Mouse (Mus musculus) heart, embryonic 16.5 days (tissue): ENCODE results near the gene Arhgef6. TPM values are rescaled to one million over a fixed set of nuclear protein-coding genes. Genes with fewer than 3 reads are reported as not detected.
A peak's percentile ranks its signal among the peaks of the same experiment; 100 is the strongest.

Source experiments
- ATAC-seq: fragments of 200-750 bp; cut with Nextera tagmentation; replicated peaks from 2 replicates; pipeline ENCODE4 v1.8.0; 2017; ENCODE audit warnings: moderate number of reproducible peaks; ENCODE audit not compliant: insufficient read depth, low FRiP score; ENCODE audit errors: extremely low read depth
- H3K27ac ChIP-seq: fragments of 300-500 bp; sonication (generic); 2 replicates; pipeline ENCODE4 v1.5.1; 2014; ENCODE audit warnings: mild to moderate bottlenecking, low read length, control low read depth, moderate library complexity
- H3K27me3 ChIP-seq: fragments of 300-500 bp; sonication (generic); 2 replicates; pipeline ENCODE4 v1.6.1; 2014; ENCODE audit warnings: low read length, mixed read lengths; ENCODE audit not compliant: control insufficient read depth, insufficient read depth
- H3K36me3 ChIP-seq: fragments of 300-500 bp; sonication (generic); 2 replicates; pipeline ENCODE4 v1.6.1; 2014; ENCODE audit not compliant: control insufficient read depth, insufficient read depth
- H3K4me1 ChIP-seq: fragments of 300-500 bp; sonication (generic); 2 replicates; pipeline ENCODE4 v1.6.1; 2014; ENCODE audit warnings: low read length, mixed read lengths; ENCODE audit not compliant: control insufficient read depth, insufficient read depth
- H3K4me2 ChIP-seq: fragments of 300-500 bp; sonication (generic); 2 replicates; pipeline ENCODE4 v1.6.1; 2014; ENCODE audit warnings: low read depth, mild to moderate bottlenecking, control low read depth, low read length
- H3K4me3 ChIP-seq: fragments of 300-500 bp; sonication (generic); 2 replicates; pipeline ENCODE4 v1.5.1; 2014; ENCODE audit warnings: mild to moderate bottlenecking, control low read depth, low read length
- H3K9ac ChIP-seq: fragments of 300-500 bp; sonication (generic); 2 replicates; pipeline ENCODE4 v1.6.1; 2014; ENCODE audit warnings: low read length, control low read depth
- H3K9me3 ChIP-seq: fragments of 300-500 bp; sonication (generic); replicated peaks from 2 replicates; pipeline ENCODE4 v1.6.1; 2016; ENCODE audit warnings: low read length; ENCODE audit not compliant: control insufficient read depth
- WGBS: fragments of 180-500 bp; shearing (Covaris S2); extraction: QIAGEN DNeasy Blood & Tissue Kit; methylation state at CpG from one replicate; pipeline ENCODE4 v1.1.7; 2014; 5-methylcytosine and 5-hydroxymethylcytosine counted together
- polyA plus RNA-seq: library from polyadenylated mRNA; unstranded; fragments of >200 nt; fragmentation: Nextera tagmentation; extraction: Ambion mirVana; gene quantifications from 2 replicates; pipeline ENCODE4 v1.2.1, GENCODE M21; 2015

Gene Arhgef6
- polyA plus RNA-seq, 1 experiment from 2014 or later: 44.2 TPM

DNA sequence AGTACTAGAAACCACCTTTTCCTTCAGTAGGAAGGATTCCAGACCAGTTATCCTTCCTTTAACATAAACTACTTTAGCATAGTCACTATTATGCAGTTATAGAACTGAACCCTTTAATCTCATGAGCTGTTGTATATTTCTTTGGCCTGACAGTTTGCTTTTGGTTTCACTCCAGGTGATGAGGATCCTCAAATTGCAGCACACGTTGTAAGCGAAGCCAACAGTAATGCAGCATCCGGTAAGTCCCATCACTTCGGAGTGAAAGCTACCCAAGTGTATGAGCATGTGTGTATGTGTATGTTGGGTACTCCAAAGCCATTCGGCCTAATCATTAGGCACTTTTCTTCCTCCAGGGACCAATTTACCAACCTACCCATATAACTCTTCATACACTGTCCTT lies 119.0 kb downstream of the Arhgef6 start:
- H3K36me3 ChIP-seq: no peaks in the 10 kb centered on the region
- ATAC-seq: no peak
- no peaks in the 10 kb centered on the region for H3K27me3 ChIP-seq
- WGBS: 88% methylated on average over 5 of the region's 5 CpGs
- no peaks in the 10 kb centered on the region for H3K4me1 ChIP-seq
- no peaks in the 10 kb centered on the region for H3K9me3 ChIP-seq
- no peak overlapping the region for H3K4me3 ChIP-seq
- H3K9ac ChIP-seq: no peak overlapping the region
- H3K4me2 ChIP-seq: no peak overlapping the region
- no peak overlapping the region for H3K27ac ChIP-seq

DNA sequence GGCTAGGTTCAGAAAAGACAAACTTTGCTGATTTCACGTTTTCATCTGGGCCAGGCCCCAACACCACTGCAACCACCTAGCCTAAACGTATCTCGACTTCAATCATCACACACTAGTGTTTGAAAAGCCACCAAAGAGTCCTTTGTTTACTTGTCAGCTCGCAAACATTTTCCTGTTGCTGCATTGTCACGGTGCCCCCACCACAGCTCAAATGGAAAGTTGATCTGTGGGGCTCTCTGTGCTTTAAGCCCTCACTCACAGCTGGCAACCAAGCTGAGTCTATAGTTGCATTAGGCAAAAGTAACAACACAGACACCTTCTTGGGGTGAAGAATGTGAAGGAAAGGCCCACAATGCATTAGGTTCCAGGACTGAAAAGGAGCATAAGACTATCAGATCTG lies 122.3 kb downstream of the Arhgef6 start:
- no peak for ATAC-seq
- no peak overlapping the region for H3K4me2 ChIP-seq
- no peak overlapping the region for H3K4me3 ChIP-seq
- H3K27ac ChIP-seq: no peak overlapping the region
- no peak overlapping the region for H3K9ac ChIP-seq
- H3K36me3 ChIP-seq: no peaks in the 10 kb centered on the region
- 59% methylated on average over 5 of the region's 5 CpGs for WGBS
- H3K4me1 ChIP-seq: no peaks in the 10 kb centered on the region
- H3K27me3 ChIP-seq: no peaks in the 10 kb centered on the region
- no peaks in the 10 kb centered on the region for H3K9me3 ChIP-seq

DNA sequence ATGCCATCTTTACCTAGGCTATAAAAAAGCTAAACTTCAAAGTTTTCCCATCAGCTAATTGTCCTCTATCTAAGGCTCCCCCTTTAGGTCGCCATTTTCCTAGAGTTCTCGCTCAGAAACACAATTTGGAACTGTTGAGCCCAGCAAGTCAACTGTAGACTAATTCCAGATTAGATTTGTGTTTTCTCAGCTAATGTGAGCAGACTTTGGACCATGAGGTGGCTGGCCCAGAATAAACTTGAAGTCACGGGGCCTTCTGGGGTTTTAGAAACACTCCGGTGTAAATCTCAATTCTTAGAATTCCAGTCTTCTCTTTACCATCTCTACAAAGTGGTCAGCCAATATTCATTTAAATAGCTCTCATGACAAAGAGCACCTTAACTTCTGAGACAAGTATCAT lies 123.0 kb downstream of the Arhgef6 start:
- H3K4me3 ChIP-seq: no peak overlapping the region

DNA sequence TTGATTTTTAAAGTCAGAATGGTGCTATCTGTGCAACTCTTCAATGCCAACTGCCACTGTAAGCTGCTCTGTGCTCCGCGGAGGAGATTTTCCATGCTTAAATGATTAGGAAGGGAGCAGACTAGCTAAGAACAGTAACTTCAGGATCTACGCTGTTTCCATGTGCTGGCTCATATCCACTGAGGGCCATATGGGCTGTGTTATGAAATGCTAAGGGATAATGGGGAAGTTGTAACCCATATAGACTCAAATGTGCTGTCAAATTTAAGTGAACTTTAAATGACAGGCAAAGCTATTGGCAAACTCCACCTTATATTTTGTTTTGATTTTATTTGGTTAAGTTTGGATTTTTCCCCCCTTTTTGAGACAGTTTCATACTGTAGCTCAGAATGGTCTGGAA lies 125.7 kb downstream of the Arhgef6 start:
- Histone ChIP-seq H3K9ac (no peak overlapping the region), H3K27ac (no peak overlapping the region), H3K4me3 (no peak overlapping the region), H3K9me3 (no peaks in the 10 kb centered on the region), H3K27me3 (no peaks in the 10 kb centered on the region), H3K4me2 (no peak overlapping the region), H3K36me3 (no peaks in the 10 kb centered on the region), H3K4me1 (no peaks in the 10 kb centered on the region)
- WGBS: 72% methylated on average over 3 of the region's 3 CpGs
- ATAC-seq: no peak

More for the DNA sequence above, 123.0 kb downstream of the Arhgef6 start:
- ATAC-seq: no peak
- H3K9ac ChIP-seq: no peak overlapping the region
- H3K4me1 ChIP-seq: no peaks in the 10 kb centered on the region
- 81% methylated on average over 4 of the region's 4 CpGs for WGBS
- H3K27ac ChIP-seq: no peak overlapping the region
- no peaks in the 10 kb centered on the region for H3K36me3 ChIP-seq
- no peaks in the 10 kb centered on the region for H3K9me3 ChIP-seq
- no peak overlapping the region for H3K4me2 ChIP-seq
- H3K27me3 ChIP-seq: no peaks in the 10 kb centered on the region

DNA sequence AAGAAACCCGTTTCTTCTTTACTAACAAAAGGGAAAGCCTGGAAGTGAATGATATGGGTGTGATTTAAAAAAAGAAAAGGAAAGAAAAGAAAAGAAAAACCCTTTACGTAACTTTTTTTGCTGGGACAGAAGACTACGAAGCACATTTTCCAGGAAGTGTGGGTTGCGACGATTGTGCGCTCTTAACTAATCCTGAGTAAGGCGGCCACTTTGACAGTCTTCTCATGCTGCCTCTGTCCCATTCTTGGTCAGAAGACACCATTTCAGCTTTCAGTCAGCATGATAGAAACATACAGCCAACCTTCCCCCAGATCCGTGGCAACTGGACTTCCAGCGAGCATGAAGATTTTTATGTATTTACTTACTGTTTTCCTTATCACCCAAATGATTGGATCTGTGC lies 126.7 kb downstream of the Arhgef6 start, which contains the start of gene Cd40lg:
TSS of gene Cd40lg (plus strand) at position 268 of the 400 bp plus-strand sequence.
- Histone ChIP-seq H3K27me3 (no peaks in the 10 kb centered on the region), H3K4me2 (no peak within 1 kb of the TSS), H3K27ac (no peak within 1 kb of the TSS), H3K4me3 (no peak within 1 kb of the TSS), H3K36me3 (no peaks in the 10 kb centered on the region), H3K9me3 (no peaks in the 10 kb centered on the region), H3K9ac (no peak within 1 kb of the TSS), H3K4me1 (no peaks in the 10 kb centered on the region)
- ATAC-seq: no peak
- 82% methylated on average over 9 of the region's 9 CpGs for WGBS

DNA sequence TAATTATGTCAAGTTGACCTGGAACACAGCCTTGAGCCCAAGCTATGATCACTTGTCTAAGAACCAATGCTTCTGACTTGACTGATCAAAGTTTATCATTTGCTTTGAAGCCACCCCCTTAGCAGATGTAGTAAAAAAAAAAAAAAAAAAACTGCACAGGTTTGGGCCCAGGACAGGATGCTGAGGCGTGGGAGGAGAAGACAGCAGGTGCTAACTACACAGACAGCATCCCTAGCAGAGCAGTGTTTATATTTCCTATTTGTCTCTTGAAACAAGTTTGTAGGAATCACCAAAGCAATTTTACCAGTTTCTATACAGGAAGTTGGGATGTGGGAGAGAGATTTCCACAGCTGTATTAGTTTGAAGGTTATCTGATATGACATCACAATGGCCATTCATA lies 127.9 kb downstream of the Arhgef6 start:
- no peaks in the 10 kb centered on the region for H3K36me3 ChIP-seq
- H3K9ac ChIP-seq: no peak overlapping the region
- ATAC-seq: no peak
- H3K27me3 ChIP-seq: no peaks in the 10 kb centered on the region
- no peak overlapping the region for H3K27ac ChIP-seq
- no peak overlapping the region for H3K4me2 ChIP-seq
- 69% methylated on average over 1 of the region's 1 CpGs for WGBS
- no peak overlapping the region for H3K4me3 ChIP-seq
- H3K9me3 ChIP-seq: no peaks in the 10 kb centered on the region
- no peaks in the 10 kb centered on the region for H3K4me1 ChIP-seq

DNA sequence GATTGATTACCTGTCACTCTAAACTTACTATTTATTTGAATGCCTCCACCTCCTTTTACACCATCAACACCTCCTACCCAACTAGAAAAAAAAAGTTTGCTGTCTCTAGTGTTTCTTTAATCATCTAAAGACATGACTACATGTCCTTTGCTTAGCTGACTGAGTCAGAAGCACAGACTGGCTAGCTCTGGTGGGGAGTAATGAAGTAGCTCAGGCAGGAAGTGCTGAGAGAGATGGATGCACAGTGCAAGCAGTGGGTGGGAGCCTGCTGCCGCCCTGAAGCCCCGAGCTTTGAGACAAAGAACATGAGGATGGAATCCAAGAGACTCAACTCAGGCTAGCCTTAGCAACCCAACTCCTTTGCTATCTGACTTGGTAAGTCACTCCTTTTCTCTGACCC lies 138.1 kb downstream of the Arhgef6 start:
- Histone ChIP-seq H3K36me3 (no peaks in the 10 kb centered on the region), H3K27me3 (no peaks in the 10 kb centered on the region), H3K9ac (no peak overlapping the region), H3K27ac (no peak overlapping the region), H3K4me2 (no peak overlapping the region), H3K4me3 (no peak overlapping the region), H3K4me1 (no peaks in the 10 kb centered on the region), H3K9me3 (no peaks in the 10 kb centered on the region)
- 56% methylated on average over 2 of the region's 2 CpGs for WGBS
- no peak for ATAC-seq

DNA sequence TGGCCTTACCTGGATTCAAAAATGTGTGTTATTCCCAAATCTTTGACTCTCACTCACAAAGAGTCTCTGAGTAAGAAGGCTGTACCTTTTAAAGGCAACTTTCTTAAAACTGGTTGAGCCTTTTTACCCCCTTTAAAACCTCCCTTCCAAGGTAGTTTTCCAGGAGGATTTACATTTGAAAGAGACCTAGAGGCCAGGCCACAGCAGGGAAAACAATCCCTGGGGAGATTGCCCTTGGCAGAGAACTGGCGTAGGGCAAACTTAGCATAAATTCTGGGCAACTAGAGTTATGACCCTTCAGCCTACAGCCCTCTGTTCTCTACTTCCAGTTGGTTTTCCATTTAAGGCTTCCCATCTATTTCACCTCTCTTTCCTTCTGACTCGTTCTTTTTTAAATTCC lies 140.5 kb downstream of the Arhgef6 start:
- 48% methylated on average over 2 of the region's 2 CpGs for WGBS
- H3K4me1 ChIP-seq: no peaks in the 10 kb centered on the region
- ATAC-seq: no peak
- no peak overlapping the region for H3K9ac ChIP-seq
- H3K36me3 ChIP-seq: no peaks in the 10 kb centered on the region
- H3K27me3 ChIP-seq: no peaks in the 10 kb centered on the region
- H3K27ac ChIP-seq: no peak overlapping the region
- no peak overlapping the region for H3K4me2 ChIP-seq
- H3K9me3 ChIP-seq: no peaks in the 10 kb centered on the region
- no peak overlapping the region for H3K4me3 ChIP-seq

DNA sequence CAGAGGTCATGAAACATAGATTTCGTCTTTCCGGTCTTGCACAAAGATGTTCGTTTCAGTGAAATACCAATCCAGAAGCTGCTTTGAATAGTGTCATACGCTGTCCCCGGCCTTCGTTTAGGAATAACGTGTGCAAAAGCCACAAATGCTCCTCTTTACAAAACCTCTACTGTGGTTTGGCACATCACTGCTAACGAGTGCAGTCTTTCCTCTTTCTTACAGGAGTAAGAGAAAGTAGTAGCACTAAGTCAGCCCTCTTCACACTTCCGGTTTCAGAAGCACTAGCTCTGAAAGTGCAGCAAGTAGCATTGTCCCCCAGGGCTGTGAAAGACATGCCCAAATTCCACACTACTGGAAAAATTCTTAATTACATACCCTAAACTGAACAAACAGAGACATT lies 142.2 kb downstream of the Arhgef6 start:
- Histone ChIP-seq H3K9ac (no peak overlapping the region), H3K4me1 (no peaks in the 10 kb centered on the region), H3K9me3 (no peaks in the 10 kb centered on the region), H3K4me3 (no peak overlapping the region), H3K4me2 (no peak overlapping the region), H3K27ac (no peak overlapping the region), H3K36me3 (no peaks in the 10 kb centered on the region), H3K27me3 (no peaks in the 10 kb centered on the region)
- ATAC-seq: no peak
- WGBS: 68% methylated on average over 9 of the region's 9 CpGs

DNA sequence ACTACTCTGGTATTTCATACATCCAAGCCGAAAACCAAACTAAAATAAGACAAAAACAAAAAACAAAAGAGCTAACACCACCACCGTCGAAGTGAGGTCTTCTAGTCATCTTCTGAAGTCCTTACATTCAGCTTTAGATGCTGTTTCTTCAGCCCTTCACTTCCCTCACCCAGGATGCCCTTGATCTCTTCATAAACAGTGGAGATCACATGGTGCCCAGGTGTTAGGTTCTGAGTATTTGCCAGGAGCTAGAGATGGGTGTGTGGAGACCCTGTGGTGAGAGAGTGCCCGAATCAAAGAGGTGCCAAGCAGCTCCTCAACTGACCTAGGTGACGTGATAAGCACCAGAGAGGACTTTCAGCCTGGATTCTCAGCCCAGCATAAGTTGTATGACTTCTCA lies 149.2 kb downstream of the Arhgef6 start:
- Histone ChIP-seq H3K4me1 (no peaks in the 10 kb centered on the region; the same call in 1 of the 2 replicates), H3K9ac (no peak overlapping the region), H3K9me3 (no peaks in the 10 kb centered on the region), H3K27ac (no peak overlapping the region), H3K4me2 (no peak overlapping the region), H3K4me3 (no peak overlapping the region), H3K36me3 (no peaks in the 10 kb centered on the region), H3K27me3 (no peaks in the 10 kb centered on the region)
- ATAC-seq: peak; percentile 52; the same call in 1 of the 2 replicates
- 62% methylated on average over 5 of the region's 5 CpGs for WGBS
